ENCODE assay signal across 35 mouse cellular contexts in genomic region chr1:89746171-89746570, GRCm38 (mm10).
"Had no signal": no experiment of that assay in that cellular context is flagged by ENCODE, and none has a peak within 500 bp of the region (broad histone marks: within the 10 kb centered on the region; RNA-seq: fewer than 3 reads in every experiment).

No protein-coding gene starts in this region.

- H3K27ac ChIP-seq: heart, embryonic 10.5 days; heart, embryonic 13.5 days; heart, embryonic 15.5 days; hindbrain, embryonic 10.5 days; hindbrain, embryonic 12.5 days; hindbrain, embryonic 13.5 days; hindbrain, embryonic 14.5 days; hindbrain, embryonic 15.5 days; hindbrain, postnatal 0 days; intestine, embryonic 15.5 days; kidney, embryonic 15.5 days; kidney, postnatal 0 days; layer of hippocampus, adult 2 months had no signal

- H3K27me3 ChIP-seq: heart, embryonic 12.5 days; heart, embryonic 13.5 days; heart, embryonic 15.5 days; intestine, embryonic 15.5 days had no signal

- DNase-seq: heart, postnatal 10 days; heart, postnatal 14 days; heart, postnatal 36 days; heart, postnatal 4 days; kidney, adult 11 months; kidney, adult 18-20 months; kidney, adult 2 months; kidney, adult 8-10 months; kidney, adult 9 months; kidney, postnatal 10 days; kidney, postnatal 14 days; kidney, postnatal 25 days; kidney, postnatal 36 days; kidney, postnatal 4 days; layer of hippocampus, adult 9-11 months; layer of hippocampus, postnatal 36 days had no signal

- H3K4me1 ChIP-seq: intestine, embryonic 15.5 days had no signal

- H3K4me3 ChIP-seq: heart, embryonic 10.5 days; heart, embryonic 12.5 days; heart, embryonic 13.5 days; heart, embryonic 15.5 days; hindbrain, embryonic 10.5 days; hindbrain, embryonic 12.5 days; hindbrain, embryonic 13.5 days; hindbrain, embryonic 15.5 days; intestine, embryonic 15.5 days; kidney, embryonic 15.5 days; layer of hippocampus, adult 2 months had no signal

- H3K4me2 ChIP-seq: heart, embryonic 11.5 days; heart, embryonic 12.5 days; heart, embryonic 13.5 days; heart, embryonic 15.5 days; hindbrain, embryonic 12.5 days; hindbrain, embryonic 13.5 days; hindbrain, embryonic 14.5 days; hindbrain, embryonic 15.5 days; intestine, embryonic 15.5 days; kidney, embryonic 15.5 days had no signal

- ATAC-seq: hindbrain, embryonic 16.5 days; hindbrain, postnatal 0 days; inflammation-experienced regulatory T-cells, adult 6 months; intestine, embryonic 15.5 days; intestine, embryonic 16.5 days; intestine, postnatal 0 days had no signal

- H3K36me3 ChIP-seq: heart, embryonic 15.5 days; intestine, embryonic 15.5 days had no signal

- H3K9me3 ChIP-seq: heart, embryonic 10.5 days; heart, embryonic 12.5 days; heart, embryonic 13.5 days; heart, embryonic 15.5 days; hindbrain, embryonic 10.5 days; hindbrain, embryonic 12.5 days; hindbrain, embryonic 13.5 days; hindbrain, embryonic 15.5 days; intestine, embryonic 15.5 days; kidney, embryonic 15.5 days had no signal

- H3K9ac ChIP-seq: heart, embryonic 12.5 days; heart, embryonic 13.5 days; heart, embryonic 15.5 days; hindbrain, embryonic 12.5 days; hindbrain, embryonic 13.5 days; hindbrain, embryonic 14.5 days; hindbrain, embryonic 15.5 days; intestine, embryonic 15.5 days; kidney, embryonic 15.5 days had no signal
